Mouse (Mus musculus): ENCODE measurements around the gene Cyp2d11.

DNA sequence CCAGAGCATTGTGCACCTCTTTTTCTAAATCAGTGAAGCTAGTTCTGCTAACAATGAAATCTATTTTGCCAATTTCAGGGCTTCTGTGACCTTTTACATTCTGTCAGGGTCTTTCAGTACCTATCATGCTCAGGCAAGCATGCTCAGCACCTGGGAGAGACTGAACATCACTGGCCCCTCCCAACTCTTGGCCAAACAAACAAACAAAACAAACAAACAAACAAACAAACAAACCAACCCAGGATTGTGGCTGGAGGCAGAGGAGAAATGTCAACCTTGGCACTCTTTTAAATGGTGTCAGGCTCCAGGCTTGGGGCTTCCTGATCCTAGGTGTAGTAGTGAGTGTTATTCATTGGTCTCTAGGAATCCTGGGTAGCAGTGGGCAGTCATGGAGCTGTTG, 39.3 kb upstream of the Cyp2d11 start, which contains the start of gene Cyp2d9:
- TF ChIP-seq CTCF (conservative IDR thresholded peaks at IDR 0.05; ENCODE audit: low read length) (no peak), NANOG (IDR thresholded peaks at IDR 0.05; ENCODE audit: borderline replicate concordance, low read length) (no peak)
